ENCODE assay signal across 8 mouse cellular contexts in genomic region chr3:33142398-33142797, GRCm38 (mm10). TPM values are rescaled to one million over a fixed set of nuclear protein-coding genes. Genes with fewer than 3 reads are reported as not detected.
DNase-seq lines count a peak whose midpoint lies in the region; ATAC-seq and TF ChIP-seq lines count a peak whose summit lies in the region.

No protein-coding gene starts in this region.

- peaks cover 32% of the 10 kb centered on the region; the same call in 1 of the 2 replicates for H3K27me3 ChIP-seq in hindbrain, embryonic 10.5 days (ENCODE audit: insufficient read depth, poor library complexity, severe bottlenecking)
- H3K27me3 ChIP-seq in liver, embryonic 14.5 days (ENCODE audit: control insufficient read depth, insufficient read depth, low read length): peaks cover 12% of the 10 kb centered on the region

- H3K9ac ChIP-seq in liver, embryonic 14.5 days (replicated peaks): no peak overlapping the region

- no peak for ATAC-seq in liver, embryonic 14.5 days (ENCODE audit: insufficient read depth)

- H3K4me3 ChIP-seq in brown adipose tissue, adult 24 weeks (ENCODE audit: insufficient read depth, low read depth, low read length): peak overlapping the region; percentile 52
- peak overlapping the region; percentile 72 for H3K4me3 ChIP-seq in hindbrain, embryonic 10.5 days
- H3K4me3 ChIP-seq in liver, embryonic 14.5 days (ENCODE audit: insufficient read depth in 1 of 2, low read depth in 2 of 2, low read length in 2 of 2): peak overlapping the region; percentile 19 to 44; a peak in 3 of 4 replicates

- H3K36me3 ChIP-seq in hindbrain, embryonic 10.5 days: no peaks in the 10 kb centered on the region
- no peaks in the 10 kb centered on the region for H3K36me3 ChIP-seq in liver, embryonic 14.5 days (replicated peaks; ENCODE audit: control insufficient read depth, insufficient read depth, low read depth)

- no peak for TF ChIP-seq EP300 in liver, embryonic 14.5 days (IDR thresholded peaks at IDR 0.05; ENCODE audit: low read depth)

- no peaks in the 10 kb centered on the region for H3K9me3 ChIP-seq in hindbrain, embryonic 10.5 days
- no peaks in the 10 kb centered on the region for H3K9me3 ChIP-seq in liver, embryonic 14.5 days (ENCODE audit: control insufficient read depth, low read length)

- TF ChIP-seq CTCF in liver, embryonic 14.5 days (IDR thresholded peaks at IDR 0.05; ENCODE audit: low read depth): no peak

- DNase-seq in kidney, adult 18-20 months: peak; percentile 6
- no peak for DNase-seq in kidney, postnatal 25 days
- no peak for DNase-seq in hindbrain, embryonic 10.5 days (ENCODE audit: low spot score)
- DNase-seq in liver, embryonic 14.5 days (ENCODE audit: low read depth in 3 of 3, low spot score in 3 of 3): no peak
- DNase-seq in spleen, postnatal 14 days (ENCODE audit: low spot score in 2 of 2): no peak
- no peak for DNase-seq in gastrocnemius, postnatal 25 days
- no peak for DNase-seq in retina, embryonic 14.5 days (ENCODE audit: low spot score)

- H3K27ac ChIP-seq in brown adipose tissue, adult 24 weeks (replicated peaks; ENCODE audit: low read depth, low read length): no peak overlapping the region
- peak overlapping the region; percentile 84 for H3K27ac ChIP-seq in hindbrain, embryonic 10.5 days
- H3K27ac ChIP-seq in liver, embryonic 14.5 days: no peak overlapping the region

- no peaks in the 10 kb centered on the region; the same call in 1 of the 2 replicates for H3K4me1 ChIP-seq in brown adipose tissue, adult 24 weeks (ENCODE audit: control insufficient read depth, insufficient read depth, insufficient read length, low read length)
- H3K4me1 ChIP-seq in hindbrain, embryonic 10.5 days (replicated peaks): peaks cover 12% of the 10 kb centered on the region
- H3K4me1 ChIP-seq in liver, embryonic 14.5 days (replicated peaks; ENCODE audit: control insufficient read depth in 2 of 2, insufficient read depth in 2 of 2, low read length in 1 of 2): no peaks in the 10 kb centered on the region

- H3K4me2 ChIP-seq in liver, embryonic 14.5 days (ENCODE audit: low read depth): peak overlapping the region; percentile 53

- WGBS in hindbrain, embryonic 10.5 days: under 1% methylated on average over 17 of the region's 17 CpGs
- WGBS in liver, embryonic 14.5 days (ENCODE audit: insufficient replicate concordance): under 1% methylated on average over 17 of the region's 17 CpGs

RNA-seq across cellular contexts. Expression of gene Pex5l, which starts 0.6 kb away (rescaled TPM):
- 0.63 TPM in 1 of 2 replicates, not detected in the other for polyA plus RNA-seq in brown adipose tissue, adult 24 weeks (2012; ENCODE audit: insufficient read depth, insufficient read length, missing spikeins)
- polyA plus RNA-seq in hindbrain, embryonic 10.5 days (2016; fragmentation: Nextera tagmentation; extraction: Ambion mirVana): 2.0 and 2.2 TPM in 2 replicates
- polyA plus RNA-seq in liver, embryonic 14.5 days (2012; rRNA removed): 0.04 and 0.11 TPM in 2 replicates
- polyA plus RNA-seq in liver, embryonic 14.5 days (2014; fragmentation: Nextera tagmentation; extraction: Ambion mirVana): not detected in 2 replicates
- under 1 TPM; 0.56 to 0.69 TPM for total RNA-seq in gastrocnemius, postnatal 25 days (2021)
